Mouse (Mus musculus) kidney, adult 2 months (tissue): ENCODE measurements around the gene Wdr77.

ENCODE experiments used
- CTCF ChIP-seq: fragments of 200-500 bp; conservative IDR thresholded peaks from 2 replicates; pipeline ENCODE4 v1.5.1; 2011; ENCODE audit warnings: low read depth, mild to moderate bottlenecking, control low read depth, low read length, moderate library complexity, mixed read lengths; ENCODE audit not compliant: insufficient read depth, insufficient read length
- POLR2A ChIP-seq: fragments of 200-500 bp; IDR thresholded peaks from one replicate; pipeline ENCODE4 v1.6.1; 2011; ENCODE audit warnings: low read depth, low read length, control low read depth

- no peak for TF ChIP-seq CTCF
- no peak for TF ChIP-seq POLR2A
Measured at GRCm38 (mm10) chr3:105971831-105972446, 12.8 kb downstream of the Wdr77 start.
